Comparison of ENCODE assay signal across 8 mouse cellular contexts in genomic region chr10:69352212-69353085, GRCm38 (mm10). TPM values are rescaled to one million over a fixed set of nuclear protein-coding genes. Genes with fewer than 3 reads are reported as not detected.
DNase-seq lines count a peak whose midpoint lies in the region; ATAC-seq lines count a peak whose summit lies in the region.

Gene Cdk1 (minus strand): TSS chr10:69352938.

- ATAC-seq in inflammation-experienced regulatory T-cells, adult 6 months = peak; percentile 98
- peak; percentile 98 for ATAC-seq in megakaryocyte-erythroid progenitor cell, adult 5-6 weeks (replicated peaks; ENCODE audit: low FRiP score, low TSS enrichment, poor library complexity, severe bottlenecking)

- intact Hi-C loops in gastrocnemius, postnatal 14 days (cut with DNase I; ENCODE audit: low total_unique reads) = no loop called here
- intact Hi-C loops in left cerebral cortex, postnatal 10 days (cut with DNase I) = no loop called here

- peak; percentile 97 for DNase-seq in adipocyte (ENCODE audit: low spot score)
- peak; percentile 99 for DNase-seq in embryo, embryonic 10.5 days (ENCODE audit: low spot score)
- peak; percentile 97 for DNase-seq in gastrocnemius, postnatal 14 days
- DNase-seq in left cerebral cortex, postnatal 10 days (ENCODE audit: extremely low spot score in 1 of 2, low spot score in 2 of 2) = peak; percentile 93 to 96
- DNase-seq in right cerebral cortex, postnatal 25 days = peak; percentile 90
- peak; percentile 96 to 97 for DNase-seq in urinary bladder, postnatal 4 days (ENCODE audit: low spot score in 2 of 2)

RNA-seq across cellular contexts. Expression of gene Cdk1, which starts in this region (rescaled TPM):
- 10 to 100 TPM; 11.0 to 12.6 TPM for total RNA-seq in gastrocnemius, postnatal 14 days (2021)
- 100 to 1,000 TPM in 1 of 3 experiments, 10 to 100 TPM in 2; 10.6 to 131 (median 15.8) TPM for polyA plus RNA-seq in inflammation-experienced regulatory T-cells, adult 6 months (2017; shearing (Covaris generic))
- total RNA-seq in left cerebral cortex, postnatal 10 days (2021) = 1 to 10 TPM; 5.1 to 7.5 TPM
- total RNA-seq in megakaryocyte-erythroid progenitor cell, adult 5-6 weeks (2014; fragmentation: Nextera tagmentation) = 106 and 129 TPM in 2 replicates
- total RNA-seq in megakaryocyte-erythroid progenitor cell, adult 5-6 weeks (2017) = 179 and 199 TPM in 2 replicates

Comparison
In these comparisons a context has a peak if more than half of its experiments do, and no peak if none do; other contexts are left out.
1. Peak in every context shown above with its lines: DNase-seq and ATAC-seq.
2. RNA of gene Cdk1 (total RNA-seq): 106 to 199 TPM in megakaryocyte-erythroid progenitor cell, adult 5-6 weeks; 11.0 to 12.6 TPM in gastrocnemius, postnatal 14 days and 5.1 to 7.5 TPM in left cerebral cortex, postnatal 10 days; every median in the first group is over 4 times any median in the second.